Mouse (Mus musculus) testis, adult 2 months (tissue): ENCODE data around the gene Arhgap4.

ENCODE experiments used
- CTCF ChIP-seq: fragments of 200-500 bp; IDR thresholded peaks from 2 replicates; pipeline ENCODE4 v1.5.1; 2012; ENCODE audit warnings: low read depth, mild to moderate bottlenecking, inconsistent platforms, low read length, moderate library complexity; ENCODE audit not compliant: control insufficient read depth, insufficient read depth, insufficient replicate concordance
- POLR2A ChIP-seq: fragments of 200-500 bp; IDR thresholded peaks from 2 replicates; pipeline ENCODE4 v1.6.1; 2012; ENCODE audit warnings: low read depth, mild to moderate bottlenecking, inconsistent platforms, low read length, moderate library complexity; ENCODE audit not compliant: control insufficient read depth

DNA sequence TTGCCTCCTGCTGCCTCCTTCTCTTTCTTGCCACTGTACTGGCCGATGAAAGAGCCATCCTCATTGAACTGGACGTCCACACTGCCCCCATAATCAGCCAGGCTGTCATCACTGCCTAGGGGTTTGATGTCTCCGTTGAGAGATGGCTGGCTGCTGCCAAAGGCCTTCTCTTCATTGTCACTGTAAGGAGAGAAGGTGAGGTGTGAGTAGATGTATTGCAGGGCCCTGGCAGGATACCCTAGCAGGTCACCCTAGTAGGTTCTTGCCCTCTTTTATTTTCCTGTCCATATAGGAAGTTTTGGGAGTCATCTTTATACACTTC lies 66.6 kb downstream of the Arhgap4 start:
- TF ChIP-seq CTCF (no peak), POLR2A (no peak)
